Mouse (Mus musculus) embryonic fibroblast, embryonic 13.5 days (primary cell): ENCODE results near the gene Dhx16.

Source experiments
- CTCF ChIP-seq: IDR thresholded peaks from 2 replicates; pipeline ENCODE4 v1.5.1; 2011; ENCODE audit warnings: mild to moderate bottlenecking, control low read depth, low read length, moderate library complexity, borderline replicate concordance; ENCODE audit not compliant: insufficient read depth
- POLR2A ChIP-seq: IDR thresholded peaks from 2 replicates; pipeline ENCODE4 v1.6.1; 2011; ENCODE audit warnings: low read depth, mild to moderate bottlenecking, control low read depth, low read length, moderate library complexity

- no peak for TF ChIP-seq CTCF
- TF ChIP-seq POLR2A = no peak
Observed at GRCm38 (mm10) chr17:35939108-35939507, 59.5 kb downstream of the Dhx16 start.
